Mouse (Mus musculus): ENCODE data around the gene Casp7. TPM values are rescaled to one million over a fixed set of nuclear protein-coding genes. Genes with fewer than 3 reads are reported as not detected.
A peak's percentile ranks its signal among the peaks of the same experiment; 100 is the strongest.
"Not testable (repeated sequence)": the region's sequence is repeated elsewhere in the genome, so short reads cannot be mapped to it uniquely, and the experiment has no call there.

Casp7 gene
- polyA plus RNA-seq (2015; fragmentation: Nextera tagmentation; extraction: Ambion mirVana) = 17.9 and 20.8 TPM in 2 replicates

DNA sequence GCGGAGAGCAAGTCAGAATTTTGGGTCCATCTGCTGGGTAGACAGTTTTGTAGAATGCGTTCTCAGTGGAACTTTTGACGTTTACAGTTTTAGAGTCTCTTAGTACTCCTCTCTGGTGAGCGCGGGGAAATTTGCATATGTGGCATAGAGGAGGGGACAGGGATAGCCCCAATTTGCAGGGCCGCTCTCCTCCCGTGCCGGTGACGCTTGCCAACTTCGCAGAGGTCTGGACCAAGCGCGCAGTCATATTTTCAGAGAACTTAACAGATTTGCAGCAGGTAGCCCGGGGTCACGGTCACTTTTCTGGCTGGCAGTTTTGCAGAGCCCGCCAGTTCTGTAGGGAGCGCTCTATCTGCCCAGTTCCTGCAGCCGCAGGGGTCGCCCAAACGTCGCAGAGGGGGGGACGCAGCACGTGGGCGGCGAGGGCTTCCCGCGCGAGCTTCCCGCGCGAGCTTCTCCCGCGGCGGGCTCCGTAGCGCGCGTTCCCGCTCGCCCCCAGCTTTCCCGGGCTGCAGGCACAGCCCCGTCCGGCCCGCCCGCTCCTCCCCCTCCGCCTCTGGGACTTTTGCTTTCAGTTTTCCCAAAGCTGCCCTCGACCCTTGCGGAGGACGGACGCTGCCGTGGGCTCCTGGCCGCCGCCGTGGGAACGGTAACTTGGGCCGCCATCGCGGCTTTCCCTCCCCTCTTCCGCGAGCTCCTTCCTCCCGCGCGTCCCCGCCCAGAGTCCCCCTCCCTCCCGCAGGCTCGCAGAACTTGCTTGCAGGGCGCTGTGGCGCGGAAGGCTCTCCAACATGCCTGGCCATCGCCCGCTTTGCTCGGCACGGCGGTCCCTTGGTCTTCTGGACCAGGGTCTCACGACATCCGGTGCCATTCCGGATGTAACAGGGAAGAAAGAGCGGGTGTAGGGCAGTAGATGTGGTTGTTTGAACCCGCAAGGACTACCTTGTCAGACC lies at the start of gene Casp7:
Gene Casp7 (plus strand): TSS at position 461 of the 953 bp plus-strand sequence.
- H3K4me2 ChIP-seq (replicated peaks; ENCODE audit: low read depth) = peak within 1 kb of the TSS; percentile 82
- no peaks in the 10 kb centered on the region for H3K36me3 ChIP-seq (ENCODE audit: control insufficient read depth, insufficient read depth, low read length)
- H3K4me3 ChIP-seq (ENCODE audit: low read depth, low read length) = peak within 1 kb of the TSS; percentile 58
- peak within 1 kb of the TSS; percentile 65 for H3K9ac ChIP-seq (ENCODE audit: low read length)
- TF ChIP-seq EP300 (optimal IDR thresholded peaks at IDR 0.05) (no peak), CTCF (IDR thresholded peaks at IDR 0.05; ENCODE audit: low read depth) (peak; percentile 28)
- peaks cover 8% of the 10 kb centered on the region; the same call in 1 of the 2 replicates for H3K4me1 ChIP-seq (replicated peaks; ENCODE audit: control insufficient read depth, insufficient read depth)
- WGBS = 1% methylated on average over 77 of the region's 78 CpGs
- peak; percentile 82 for DNase-seq (ENCODE audit: low spot score)
- peak within 1 kb of the TSS; percentile 93 for H3K27ac ChIP-seq (replicated peaks)
- no peaks in the 10 kb centered on the region for H3K27me3 ChIP-seq (ENCODE audit: control insufficient read depth, insufficient read depth, low read length)
- H3K9me3 ChIP-seq (ENCODE audit: control insufficient read depth, low read length) = no peaks in the 10 kb centered on the region
- ATAC-seq (ENCODE audit: low FRiP score, low TSS enrichment) = peak; percentile 50; the same call in 1 of the 2 replicates

DNA sequence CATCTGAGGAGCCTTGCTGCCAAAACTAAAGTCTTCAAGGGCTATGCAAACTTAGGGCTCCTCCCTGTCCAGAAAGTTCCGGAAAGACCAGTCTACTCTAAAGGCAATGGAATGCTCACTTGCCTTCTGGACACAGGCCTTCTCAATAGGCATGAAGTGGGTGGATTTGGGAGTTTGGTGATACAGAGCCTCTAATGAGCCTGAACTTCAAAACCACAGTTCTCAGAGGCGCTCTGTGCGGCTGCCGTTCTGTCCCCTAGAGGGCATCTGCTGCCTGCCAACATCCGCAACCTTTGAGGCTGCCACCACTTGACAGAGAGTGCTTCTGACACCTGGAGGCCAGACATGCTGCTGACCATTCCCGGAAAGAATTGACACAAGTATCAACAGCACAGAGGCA lies 47.6 kb upstream of the Casp7 start:
- no peak overlapping the region for H3K4me2 ChIP-seq (replicated peaks; ENCODE audit: low read depth)
- 37% methylated on average over 6 of the region's 6 CpGs for WGBS

DNA sequence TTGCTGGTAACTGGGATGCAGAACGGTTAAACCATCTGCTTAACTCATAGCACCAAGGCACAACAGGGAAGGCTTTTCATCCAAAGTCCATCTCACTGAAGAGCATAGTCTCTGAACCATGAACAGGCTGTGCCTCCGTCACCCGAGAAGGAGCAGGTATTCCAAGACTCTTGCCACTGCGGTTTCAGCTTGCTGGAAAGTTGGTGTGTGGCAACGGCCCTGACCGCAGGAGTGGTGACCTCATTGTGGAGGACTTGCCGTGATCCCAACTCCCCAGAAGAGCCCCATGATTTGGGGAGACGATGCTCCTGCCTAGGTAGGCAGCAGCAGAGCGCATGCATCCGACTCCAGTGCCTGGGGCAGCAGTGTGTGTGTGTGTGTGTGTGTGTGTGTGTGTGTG lies 43.2 kb upstream of the Casp7 start:
- ATAC-seq (ENCODE audit: low FRiP score, low TSS enrichment) = no peak

More for the DNA sequence above, 47.6 kb upstream of the Casp7 start:
- Histone ChIP-seq H3K4me1 (replicated peaks; ENCODE audit: control insufficient read depth, insufficient read depth) (no peaks in the 10 kb centered on the region), H3K27me3 (ENCODE audit: control insufficient read depth, insufficient read depth, low read length) (no peaks in the 10 kb centered on the region), H3K9me3 (ENCODE audit: control insufficient read depth, low read length) (no peaks in the 10 kb centered on the region), H3K36me3 (ENCODE audit: control insufficient read depth, insufficient read depth, low read length) (no peaks in the 10 kb centered on the region), H3K4me3 (ENCODE audit: low read depth, low read length) (no peak overlapping the region), H3K9ac (ENCODE audit: low read length) (no peak overlapping the region), H3K27ac (replicated peaks) (no peak overlapping the region)
- DNase-seq (ENCODE audit: low spot score) (peak; percentile 53), ATAC-seq (ENCODE audit: low FRiP score, low TSS enrichment) (peak; percentile 34; the same call in 1 of the 2 replicates)
- TF ChIP-seq CTCF (IDR thresholded peaks at IDR 0.05; ENCODE audit: low read depth) (peak; percentile 71), EP300 (optimal IDR thresholded peaks at IDR 0.05) (no peak)

DNA sequence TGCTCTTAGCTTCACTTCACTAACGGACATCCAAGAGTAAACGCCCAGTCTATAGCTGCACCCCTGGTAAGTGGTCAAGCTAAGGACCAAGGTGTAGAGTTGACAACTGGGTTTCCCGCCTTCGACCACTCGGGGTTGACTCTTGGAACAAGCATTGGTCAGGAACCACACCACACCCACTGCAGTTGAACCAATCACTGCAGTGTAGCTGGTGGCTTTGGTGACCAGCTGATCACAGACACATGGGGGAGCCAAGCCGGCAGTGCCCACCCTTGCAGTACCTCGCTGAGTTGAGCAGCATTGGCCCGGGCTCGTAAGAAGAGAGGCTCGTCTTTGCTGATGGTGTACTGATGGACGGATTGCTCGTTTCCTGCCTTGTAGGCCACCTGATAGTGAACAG lies 41.7 kb upstream of the Casp7 start:
- Histone ChIP-seq H3K9ac (ENCODE audit: low read length) (no peak overlapping the region), H3K36me3 (ENCODE audit: control insufficient read depth, insufficient read depth, low read length) (no peaks in the 10 kb centered on the region), H3K27ac (replicated peaks) (no peak overlapping the region), H3K4me1 (replicated peaks; ENCODE audit: control insufficient read depth, insufficient read depth) (no peaks in the 10 kb centered on the region), H3K9me3 (ENCODE audit: control insufficient read depth, low read length) (no peaks in the 10 kb centered on the region), H3K4me3 (ENCODE audit: low read depth, low read length) (no peak overlapping the region), H3K4me2 (replicated peaks; ENCODE audit: low read depth) (no peak overlapping the region), H3K27me3 (ENCODE audit: control insufficient read depth, insufficient read depth, low read length) (no peaks in the 10 kb centered on the region)
- no peak for ATAC-seq (ENCODE audit: low FRiP score, low TSS enrichment)
- DNase-seq (ENCODE audit: low spot score) = no peak
- TF ChIP-seq EP300 (optimal IDR thresholded peaks at IDR 0.05) = no peak
- no peak for TF ChIP-seq CTCF (IDR thresholded peaks at IDR 0.05; ENCODE audit: low read depth)
- WGBS = 82% methylated on average over 12 of the region's 12 CpGs

More for the DNA sequence above, 43.2 kb upstream of the Casp7 start:
- Histone ChIP-seq H3K36me3 (ENCODE audit: control insufficient read depth, insufficient read depth, low read length) (no peaks in the 10 kb centered on the region), H3K4me2 (replicated peaks; ENCODE audit: low read depth) (no peak overlapping the region), H3K27ac (replicated peaks) (no peak overlapping the region), H3K9me3 (ENCODE audit: control insufficient read depth, low read length) (no peaks in the 10 kb centered on the region), H3K27me3 (ENCODE audit: control insufficient read depth, insufficient read depth, low read length) (no peaks in the 10 kb centered on the region), H3K4me1 (replicated peaks; ENCODE audit: control insufficient read depth, insufficient read depth) (no peaks in the 10 kb centered on the region), H3K9ac (ENCODE audit: low read length) (no peak overlapping the region), H3K4me3 (ENCODE audit: low read depth, low read length) (no peak overlapping the region)
- 84% methylated on average over 10 of the region's 10 CpGs for WGBS
- no peak for TF ChIP-seq CTCF (IDR thresholded peaks at IDR 0.05; ENCODE audit: low read depth)
- TF ChIP-seq EP300 (optimal IDR thresholded peaks at IDR 0.05) = no peak
- no peak for DNase-seq (ENCODE audit: low spot score)

DNA sequence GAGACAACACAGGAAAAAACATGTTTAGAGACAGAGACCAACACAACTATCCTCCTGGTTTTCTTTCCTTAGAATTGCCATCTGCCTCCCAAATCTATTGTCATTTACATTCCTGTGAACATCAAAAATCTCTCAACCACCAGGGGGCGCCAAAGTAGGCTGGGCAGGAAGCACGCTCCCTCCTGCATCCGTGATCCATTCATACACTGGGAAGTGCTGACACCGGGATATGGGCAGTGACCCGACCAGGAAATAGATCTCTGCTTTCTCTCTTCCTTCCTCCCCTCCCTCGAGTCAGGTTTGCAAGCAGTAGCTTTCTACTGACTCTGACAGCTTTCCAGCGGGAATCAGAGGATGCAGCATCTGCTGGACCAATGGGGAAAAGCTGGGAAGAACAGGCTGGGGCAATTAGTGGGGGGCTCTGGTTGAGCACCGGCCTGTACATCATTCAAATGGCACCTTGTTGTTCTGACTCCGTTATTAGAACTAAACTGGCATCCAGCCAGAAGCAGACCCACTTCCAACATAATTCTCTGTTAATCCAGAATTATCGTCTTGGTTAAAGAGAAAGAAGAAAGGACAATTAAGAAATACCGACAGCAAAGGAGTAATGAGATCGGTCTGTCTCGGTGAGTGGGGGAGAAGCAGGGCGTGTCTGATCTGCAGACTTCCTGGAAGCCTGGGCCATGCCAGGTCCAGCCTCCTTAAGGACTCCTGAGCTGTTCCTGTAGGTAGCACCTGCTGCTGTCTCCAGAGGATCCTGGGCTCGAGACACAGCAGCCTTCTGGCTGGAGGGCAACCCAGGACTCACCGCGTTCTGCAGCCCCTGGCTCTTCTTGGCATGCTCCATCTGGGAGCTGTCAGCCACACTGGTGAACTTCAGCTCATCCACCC lies 40.2 kb upstream of the Casp7 start:
- no peaks in the 10 kb centered on the region for H3K36me3 ChIP-seq (ENCODE audit: control insufficient read depth, insufficient read depth, low read length)
- H3K4me3 ChIP-seq (ENCODE audit: low read depth, low read length) = no peak overlapping the region
- H3K4me1 ChIP-seq (replicated peaks; ENCODE audit: control insufficient read depth, insufficient read depth) = no peaks in the 10 kb centered on the region
- no peak overlapping the region for H3K27ac ChIP-seq (replicated peaks)
- no peaks in the 10 kb centered on the region for H3K27me3 ChIP-seq (ENCODE audit: control insufficient read depth, insufficient read depth, low read length)
- peak overlapping the region; percentile 35; the same call in 1 of the 2 replicates for H3K4me2 ChIP-seq (replicated peaks; ENCODE audit: low read depth)
- TF ChIP-seq CTCF (IDR thresholded peaks at IDR 0.05; ENCODE audit: low read depth) (peak; percentile 90), EP300 (optimal IDR thresholded peaks at IDR 0.05) (no peak)
- DNase-seq (ENCODE audit: low spot score) (peak; percentile 85), ATAC-seq (ENCODE audit: low FRiP score, low TSS enrichment) (peak; percentile 85)
- H3K9ac ChIP-seq (ENCODE audit: low read length) = no peak overlapping the region
- WGBS = 31% methylated on average over 17 of the region's 17 CpGs
- H3K9me3 ChIP-seq (ENCODE audit: control insufficient read depth, low read length) = no peaks in the 10 kb centered on the region

DNA sequence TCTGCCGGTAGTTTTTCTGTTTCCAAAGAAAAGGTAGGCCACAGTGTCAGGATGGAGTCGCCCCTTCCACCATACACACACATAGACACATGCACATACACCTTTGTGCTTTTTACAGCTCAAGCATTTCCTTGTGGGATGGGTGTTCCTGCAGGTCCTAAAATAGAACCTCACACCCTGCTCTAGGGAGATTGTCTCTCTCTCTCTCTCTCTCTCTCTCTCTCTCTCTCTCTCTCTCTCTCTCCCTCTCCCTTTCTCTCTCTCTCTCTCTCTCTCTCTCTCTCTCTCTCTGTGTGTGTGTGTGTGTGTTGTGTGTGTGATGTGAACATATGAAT lies 39.6 kb upstream of the Casp7 start:
- WGBS = 55% methylated on average over 2 of the region's 2 CpGs
- H3K27ac ChIP-seq (replicated peaks); H3K9me3 ChIP-seq (ENCODE audit: control insufficient read depth, low read length); H3K27me3 ChIP-seq (ENCODE audit: control insufficient read depth, insufficient read depth, low read length); DNase-seq (ENCODE audit: low spot score); H3K4me2 ChIP-seq (replicated peaks; ENCODE audit: low read depth); H3K36me3 ChIP-seq (ENCODE audit: control insufficient read depth, insufficient read depth, low read length); H3K4me3 ChIP-seq (ENCODE audit: low read depth, low read length); H3K4me1 ChIP-seq (replicated peaks; ENCODE audit: control insufficient read depth, insufficient read depth); H3K9ac ChIP-seq (ENCODE audit: low read length): not testable (repeated sequence)
- ATAC-seq (ENCODE audit: low FRiP score, low TSS enrichment) = peak; percentile 15; the same call in 1 of the 2 replicates
